Mouse (Mus musculus): Measurements from ENCODE around the gene Tnfrsf25. TPM values are rescaled to one million over a fixed set of nuclear protein-coding genes. Genes with fewer than 3 reads are reported as not detected.

Gene Tnfrsf25
- polyA plus RNA-seq, 1 experiment from 2014 or later = 0.83 TPM

DNA sequence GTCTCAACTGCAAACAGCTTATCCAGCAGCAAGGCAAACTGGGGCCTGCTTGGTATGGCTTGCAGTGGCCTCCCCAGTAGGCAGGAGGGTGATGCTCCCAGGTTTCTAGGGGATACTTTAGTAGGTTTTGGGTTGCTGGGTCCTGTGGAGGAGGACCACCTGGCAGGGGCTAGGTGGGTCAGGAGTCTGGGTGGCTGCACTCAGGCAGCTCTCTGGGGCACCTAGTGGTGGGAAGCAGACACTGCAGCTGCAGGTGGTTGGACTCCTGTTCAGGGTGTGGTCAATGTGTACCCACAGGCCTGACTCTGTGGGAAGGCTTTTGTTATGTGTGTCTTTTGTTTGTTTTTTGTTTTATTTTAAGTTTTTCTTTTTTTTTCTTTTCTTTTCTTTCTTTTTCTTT lies 18.8 kb downstream of the Tnfrsf25 start:
- Histone ChIP-seq H3K4me1 (replicated peaks; ENCODE audit: insufficient read depth, low read length) (peaks cover 20% of the 10 kb centered on the region; the same call in 1 of the 2 replicates), H3K27me3 (ENCODE audit: insufficient read depth, low read length) (0 out of 2 replicates have a peak, but pooled peaks cover 7% of the 10 kb centered on the region), H3K27ac (no peak overlapping the region), H3K4me3 (replicated peaks; ENCODE audit: low read depth, low read length) (no peak overlapping the region), H3K36me3 (ENCODE audit: insufficient read depth, low read length) (no peaks in the 10 kb centered on the region), H3K9me3 (replicated peaks; ENCODE audit: low read length) (no peaks in the 10 kb centered on the region), H3K4me2 (ENCODE audit: low read length) (no peak overlapping the region), H3K9ac (ENCODE audit: low read depth, low read length) (no peak overlapping the region)
- peak; percentile 71 for TF ChIP-seq CTCF (IDR thresholded peaks at IDR 0.05; ENCODE audit: low read depth)
- ATAC-seq (replicated peaks; ENCODE audit: low FRiP score, low read depth) (no peak), DNase-seq (ENCODE audit: low spot score) (peak; percentile 63)

DNA sequence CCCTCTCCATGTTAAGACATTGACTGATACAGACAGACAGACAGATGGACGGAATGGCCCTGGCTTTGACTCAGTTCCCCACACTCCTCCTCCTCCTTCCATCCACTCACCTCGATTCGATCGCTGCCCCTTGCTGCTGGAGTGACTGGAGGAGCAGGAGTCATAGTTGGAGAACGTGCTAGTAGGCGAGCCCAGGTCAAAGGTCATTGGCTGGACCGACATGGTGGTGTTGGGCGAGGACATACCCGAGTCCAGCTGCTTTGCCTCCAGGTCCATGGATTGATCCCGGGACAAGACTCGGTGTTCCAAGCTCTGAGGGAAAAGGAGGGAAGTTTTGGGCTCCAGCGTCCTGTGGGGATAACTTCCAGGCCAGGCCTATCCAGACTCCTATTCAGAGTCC lies 19.6 kb downstream of the Tnfrsf25 start:
- H3K9ac ChIP-seq (ENCODE audit: low read depth, low read length) = no peak overlapping the region
- ATAC-seq (replicated peaks; ENCODE audit: low FRiP score, low read depth) = no peak
- peaks cover 16% of the 10 kb centered on the region; the same call in 1 of the 2 replicates for H3K4me1 ChIP-seq (replicated peaks; ENCODE audit: insufficient read depth, low read length)
- H3K27ac ChIP-seq = no peak overlapping the region
- TF ChIP-seq CTCF (IDR thresholded peaks at IDR 0.05; ENCODE audit: low read depth) = no peak
- no peaks in the 10 kb centered on the region for H3K36me3 ChIP-seq (ENCODE audit: insufficient read depth, low read length)
- no peak for DNase-seq (ENCODE audit: low spot score)
- no peak overlapping the region for H3K4me2 ChIP-seq (ENCODE audit: low read length)
- 83% methylated on average over 12 of the region's 12 CpGs for WGBS
- no peaks in the 10 kb centered on the region for H3K9me3 ChIP-seq (replicated peaks; ENCODE audit: low read length)
- H3K4me3 ChIP-seq (replicated peaks; ENCODE audit: low read depth, low read length) = no peak overlapping the region
- 0 out of 2 replicates have a peak, but pooled peaks cover 6% of the 10 kb centered on the region for H3K27me3 ChIP-seq (ENCODE audit: insufficient read depth, low read length)

DNA sequence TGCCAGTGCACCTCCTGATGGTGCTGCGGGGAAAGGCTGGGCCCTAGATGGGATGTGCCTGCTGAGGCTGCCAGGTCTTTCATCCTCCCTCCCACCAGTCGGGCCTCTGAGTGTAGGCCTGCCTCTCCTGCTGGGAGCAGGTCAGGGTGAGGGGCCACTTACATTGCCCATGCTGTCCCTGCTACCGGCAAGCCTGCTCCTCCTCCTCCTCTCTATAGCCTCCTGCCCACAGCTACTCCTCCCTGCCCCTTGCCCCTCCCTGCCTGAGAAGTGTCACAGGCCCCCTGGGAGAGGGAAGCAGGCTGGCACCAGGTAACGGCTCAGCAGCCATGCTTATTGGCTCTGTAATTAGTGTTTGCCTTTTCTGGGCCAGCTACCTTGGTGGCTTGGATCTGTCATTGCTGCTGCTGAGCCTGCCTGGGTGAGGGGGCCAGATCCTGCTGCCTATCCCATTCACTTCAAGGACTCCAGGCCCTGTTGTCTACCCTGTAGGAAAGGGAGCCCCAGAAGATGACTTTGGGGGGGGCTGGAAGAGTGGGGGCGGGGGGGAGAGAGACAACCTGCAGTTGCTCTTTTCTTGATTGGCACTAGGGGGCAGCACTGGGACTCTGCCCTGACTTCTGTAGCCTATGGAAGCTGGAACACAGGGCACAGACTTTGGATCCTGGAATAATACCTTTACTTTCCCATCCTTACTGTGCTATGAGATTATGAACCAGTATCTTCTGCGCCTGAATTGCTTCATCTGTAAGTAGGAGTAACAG lies 20.6 kb downstream of the Tnfrsf25 start:
- DNase-seq (ENCODE audit: low spot score) (peak; percentile 52), ATAC-seq (replicated peaks; ENCODE audit: low FRiP score, low read depth) (no peak)
- 25% methylated on average over 6 of the region's 6 CpGs for WGBS
- Histone ChIP-seq H3K4me1 (replicated peaks; ENCODE audit: insufficient read depth, low read length) (peaks cover 13% of the 10 kb centered on the region; the same call in 1 of the 2 replicates), H3K27ac (no peak overlapping the region), H3K4me2 (ENCODE audit: low read length) (no peak overlapping the region), H3K4me3 (replicated peaks; ENCODE audit: low read depth, low read length) (no peak overlapping the region), H3K36me3 (ENCODE audit: insufficient read depth, low read length) (no peaks in the 10 kb centered on the region), H3K9me3 (replicated peaks; ENCODE audit: low read length) (no peaks in the 10 kb centered on the region), H3K9ac (ENCODE audit: low read depth, low read length) (no peak overlapping the region), H3K27me3 (ENCODE audit: insufficient read depth, low read length) (0 out of 2 replicates have a peak, but pooled peaks cover 6% of the 10 kb centered on the region)
- TF ChIP-seq CTCF (IDR thresholded peaks at IDR 0.05; ENCODE audit: low read depth) = peak; percentile 74

DNA sequence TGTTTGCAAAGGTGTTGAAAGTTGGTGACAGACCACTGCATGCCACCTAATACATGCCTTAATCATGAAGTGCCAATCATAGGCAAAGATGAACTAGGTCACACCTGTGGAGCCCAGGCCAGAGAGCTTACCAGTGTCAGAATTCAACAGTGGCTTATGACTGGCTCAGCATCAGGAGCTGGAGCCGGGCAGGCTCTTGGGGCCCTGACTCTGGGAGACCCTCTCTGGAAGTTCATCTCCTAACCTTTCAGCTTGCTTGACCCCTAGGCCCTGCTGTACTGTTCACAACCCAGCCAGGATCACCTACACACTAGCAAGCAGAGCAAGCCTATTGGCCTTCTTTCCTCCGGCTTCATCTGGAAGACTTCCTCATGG lies 21.1 kb downstream of the Tnfrsf25 start:
- ATAC-seq (replicated peaks; ENCODE audit: low FRiP score, low read depth) (no peak), DNase-seq (ENCODE audit: low spot score) (no peak)
- Histone ChIP-seq H3K9me3 (replicated peaks; ENCODE audit: low read length) (no peaks in the 10 kb centered on the region), H3K4me3 (replicated peaks; ENCODE audit: low read depth, low read length) (no peak overlapping the region), H3K9ac (ENCODE audit: low read depth, low read length) (no peak overlapping the region), H3K4me2 (ENCODE audit: low read length) (no peak overlapping the region), H3K27me3 (ENCODE audit: insufficient read depth, low read length) (0 out of 2 replicates have a peak, but pooled peaks cover 6% of the 10 kb centered on the region), H3K27ac (no peak overlapping the region), H3K4me1 (replicated peaks; ENCODE audit: insufficient read depth, low read length) (peaks cover 13% of the 10 kb centered on the region; the same call in 1 of the 2 replicates), H3K36me3 (ENCODE audit: insufficient read depth, low read length) (no peaks in the 10 kb centered on the region)
- 98% methylated on average over 2 of the region's 2 CpGs for WGBS
- no peak for TF ChIP-seq CTCF (IDR thresholded peaks at IDR 0.05; ENCODE audit: low read depth)

DNA sequence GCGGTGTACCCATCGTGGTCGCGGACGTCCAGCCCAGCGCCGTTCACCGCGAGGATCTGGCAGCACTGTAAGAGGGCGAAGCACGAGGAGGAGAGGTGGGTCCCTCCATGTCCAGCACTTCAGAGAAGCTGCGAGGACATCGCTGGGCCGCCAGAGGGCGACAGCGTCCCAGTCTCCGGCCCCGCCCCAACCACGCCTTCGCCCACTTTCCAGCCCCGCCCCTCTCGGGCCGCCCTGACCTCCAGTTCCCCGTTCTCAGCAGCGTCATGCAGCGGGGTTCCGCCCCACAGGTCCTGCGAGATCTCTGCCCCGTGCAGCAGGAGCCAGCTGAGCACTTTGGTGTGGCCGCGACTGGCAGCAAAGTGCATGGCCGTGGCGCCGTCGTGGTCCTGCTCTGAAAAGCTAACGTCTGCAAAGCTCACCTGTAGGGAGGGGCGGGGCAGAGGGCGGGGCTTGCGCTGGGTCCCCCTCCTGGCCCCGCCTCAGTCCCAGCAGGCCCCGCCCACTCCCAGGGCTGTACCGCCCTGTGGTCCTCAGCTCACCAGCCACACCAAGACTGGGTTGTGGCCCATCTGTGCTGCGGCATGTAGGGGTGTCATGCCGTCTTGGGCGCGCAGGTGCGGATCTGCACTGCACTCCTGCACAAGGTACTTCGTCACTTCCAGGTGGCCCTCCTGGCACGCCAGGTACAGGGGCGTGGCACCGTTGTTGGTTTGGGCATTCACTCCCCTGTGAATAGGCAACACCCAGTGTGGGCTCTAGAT lies 22.9 kb downstream of the Tnfrsf25 start:
- peak overlapping the region; percentile 44 for H3K4me3 ChIP-seq (replicated peaks; ENCODE audit: low read depth, low read length)
- no peaks in the 10 kb centered on the region for H3K9me3 ChIP-seq (replicated peaks; ENCODE audit: low read length)
- no peaks in the 10 kb centered on the region for H3K27me3 ChIP-seq (ENCODE audit: insufficient read depth, low read length)
- no peak overlapping the region for H3K27ac ChIP-seq
- TF ChIP-seq CTCF (IDR thresholded peaks at IDR 0.05; ENCODE audit: low read depth) = peak; percentile 91
- 3% methylated on average over 51 of the region's 51 CpGs for whole genome bisulfite sequencing
- no peaks in the 10 kb centered on the region for H3K36me3 ChIP-seq (ENCODE audit: insufficient read depth, low read length)
- H3K4me2 ChIP-seq (ENCODE audit: low read length) = peak overlapping the region; percentile 78
- H3K9ac ChIP-seq (ENCODE audit: low read depth, low read length) = no peak overlapping the region
- peaks cover 8% of the 10 kb centered on the region; the same call in 1 of the 2 replicates for H3K4me1 ChIP-seq (replicated peaks; ENCODE audit: insufficient read depth, low read length)
- ATAC-seq (replicated peaks; ENCODE audit: low FRiP score, low read depth) = peak; percentile 88
- DNase-seq (ENCODE audit: low spot score) = peak; percentile 93

DNA sequence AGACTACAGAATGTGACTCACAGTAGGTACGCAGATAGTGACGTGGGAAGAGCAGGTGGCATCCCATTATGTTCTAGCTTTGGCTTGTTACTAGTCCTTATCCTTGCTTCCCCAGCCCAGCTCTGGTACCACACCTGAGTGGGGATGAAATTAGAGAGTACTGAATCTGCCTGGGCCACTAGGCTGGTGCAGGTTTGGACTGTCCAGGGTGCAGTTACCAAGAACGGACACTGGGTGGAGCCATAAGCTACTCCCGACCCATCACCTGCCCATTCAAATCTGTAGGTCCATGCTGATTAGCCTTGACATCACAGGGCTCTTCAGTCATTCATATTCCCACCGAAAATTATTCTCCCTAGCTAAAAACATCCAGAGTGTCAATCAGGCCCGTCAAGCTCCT lies 24.7 kb downstream of the Tnfrsf25 start:
- WGBS = 31% methylated on average over 6 of the region's 6 CpGs
- no peak overlapping the region for H3K4me3 ChIP-seq (replicated peaks; ENCODE audit: low read depth, low read length)
- TF ChIP-seq CTCF (IDR thresholded peaks at IDR 0.05; ENCODE audit: low read depth) = peak; percentile 83
- ATAC-seq (replicated peaks; ENCODE audit: low FRiP score, low read depth) (no peak; the same call in 1 of the 2 replicates), DNase-seq (ENCODE audit: low spot score) (peak; percentile 77)
- no peak overlapping the region for H3K27ac ChIP-seq
- no peak overlapping the region for H3K9ac ChIP-seq (ENCODE audit: low read depth, low read length)
- peaks cover 8% of the 10 kb centered on the region; the same call in 1 of the 2 replicates for H3K4me1 ChIP-seq (replicated peaks; ENCODE audit: insufficient read depth, low read length)
- H3K9me3 ChIP-seq (replicated peaks; ENCODE audit: low read length) = no peaks in the 10 kb centered on the region
- H3K36me3 ChIP-seq (ENCODE audit: insufficient read depth, low read length) = no peaks in the 10 kb centered on the region
- H3K27me3 ChIP-seq (ENCODE audit: insufficient read depth, low read length) = no peaks in the 10 kb centered on the region
- H3K4me2 ChIP-seq (ENCODE audit: low read length) = no peak overlapping the region
